Mouse (Mus musculus) T-cell, adult 2 months (primary cell): ENCODE measurements at regions not wholly inside any gene's neighbourhood (a gene's known extent, or its start where the extent isn't known, plus 50 kb on each side); places are given as distances from the start of the nearest gene placed in this dataset.
"Not testable (repeated sequence)": the region's sequence is repeated elsewhere in the genome, so short reads cannot be mapped to it uniquely, and the experiment has no call there.

Experiments
- DNase-seq: peaks from one replicate; pipeline ENCODE4 v3.0.0; 2022; ENCODE audit warnings: low spot score

- DNase-seq, result peak; percentile 3
Measured at GRCm38 (mm10) chr10:7390239-7391091, 83.0 kb downstream of the Ulbp1 start.

GRCm38 (mm10) chr10:7358791-7359190 is 114.6 kb downstream of the Ulbp1 start:
- DNase-seq, result not testable (repeated sequence)

- not testable (repeated sequence) for DNase-seq
Measured at GRCm38 (mm10) chr10:7344290-7344689, 129.1 kb downstream of the Ulbp1 start.

GRCm38 (mm10) chr10:7343736-7344135 is 129.7 kb downstream of the Ulbp1 start:
- DNase-seq, result not testable (repeated sequence)

GRCm38 (mm10) chr10:7333077-7333747 is 121.2 kb upstream of the Cnksr3 start:
- peak; percentile 16 for DNase-seq

GRCm38 (mm10) chr10:7328262-7328661 is 116.2 kb upstream of the Cnksr3 start:
- no peak for DNase-seq

GRCm38 (mm10) chr10:7327046-7327445 is 115.0 kb upstream of the Cnksr3 start:
- not testable (repeated sequence) for DNase-seq

GRCm38 (mm10) chr10:7325074-7325473 is 113.0 kb upstream of the Cnksr3 start:
- no peak for DNase-seq

GRCm38 (mm10) chr10:7323258-7323657 is 111.2 kb upstream of the Cnksr3 start:
- no peak for DNase-seq

GRCm38 (mm10) chr10:7309927-7310326 is 97.9 kb upstream of the Cnksr3 start:
- no peak for DNase-seq

- not testable (repeated sequence) for DNase-seq
Measured at GRCm38 (mm10) chr10:7305881-7306280, 93.8 kb upstream of the Cnksr3 start.

GRCm38 (mm10) chr10:7298377-7298776 is 86.3 kb upstream of the Cnksr3 start:
- DNase-seq, result no peak

- no peak for DNase-seq
Measured at GRCm38 (mm10) chr10:7295921-7296320, 83.9 kb upstream of the Cnksr3 start.

- DNase-seq, result no peak
Measured at GRCm38 (mm10) chr10:7293203-7293602, 81.2 kb upstream of the Cnksr3 start.

- no peak for DNase-seq
Measured at GRCm38 (mm10) chr10:7289773-7290411, 77.9 kb upstream of the Cnksr3 start.

GRCm38 (mm10) chr10:7285112-7285905 is 73.3 kb upstream of the Cnksr3 start:
- no peak for DNase-seq

- no peak for DNase-seq
Measured at GRCm38 (mm10) chr10:7280429-7280828, 68.4 kb upstream of the Cnksr3 start.

- no peak for DNase-seq
Measured at GRCm38 (mm10) chr10:7278820-7279219, 66.8 kb upstream of the Cnksr3 start.

- no peak for DNase-seq
Measured at GRCm38 (mm10) chr10:7275357-7275756, 63.3 kb upstream of the Cnksr3 start.

GRCm38 (mm10) chr10:7274422-7274821 is 62.4 kb upstream of the Cnksr3 start:
- DNase-seq, result no peak

GRCm38 (mm10) chr10:7271156-7271555 is 59.1 kb upstream of the Cnksr3 start:
- DNase-seq, result no peak
